Mouse (Mus musculus) ovary, postnatal 10 days (tissue): Measurements from ENCODE around the gene Inca1.

ENCODE experiments used
- DNase-seq: peaks from one replicate; pipeline ENCODE4 v3.0.0; 2022; ENCODE audit warnings: low spot score

Inca1 gene

DNA sequence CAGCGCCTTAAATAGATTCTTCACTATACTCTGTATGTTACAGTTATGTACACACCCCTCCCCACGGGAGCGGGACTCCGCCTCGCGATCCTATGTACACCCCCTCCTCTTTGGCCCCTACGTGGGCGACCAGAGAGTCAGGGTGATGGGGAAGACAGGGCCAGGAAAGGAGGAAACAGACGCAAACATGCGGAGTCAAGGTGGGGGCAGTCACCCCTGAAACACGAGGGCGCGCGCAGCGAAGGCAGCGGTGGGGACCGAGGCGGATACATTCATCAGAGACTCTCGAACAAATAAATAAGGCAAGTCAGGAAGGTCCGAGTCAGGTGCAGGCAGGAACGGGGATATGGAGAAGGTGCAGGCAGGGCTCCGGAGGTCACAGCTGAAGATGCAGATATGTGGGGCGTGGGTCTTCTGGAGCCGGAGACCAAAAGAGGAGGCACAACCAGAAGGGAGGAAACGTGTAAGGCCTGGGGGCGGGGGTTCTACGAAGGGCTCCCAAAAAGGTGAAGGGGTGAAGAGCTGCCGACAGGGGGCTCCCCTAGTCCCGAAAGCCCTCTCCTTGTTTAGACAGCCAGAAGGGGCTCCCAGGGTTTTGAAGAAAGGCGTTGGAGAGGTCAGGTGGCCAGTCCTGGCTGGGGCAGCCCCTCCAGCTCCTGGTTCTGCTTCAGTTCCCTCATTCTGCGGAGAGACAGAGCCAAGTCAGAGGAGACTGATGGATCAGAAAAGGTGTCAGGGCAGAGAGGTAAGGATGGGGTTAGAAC is 30.2 kb downstream of the Inca1 start:
- peak; percentile 43 for DNase-seq

DNA sequence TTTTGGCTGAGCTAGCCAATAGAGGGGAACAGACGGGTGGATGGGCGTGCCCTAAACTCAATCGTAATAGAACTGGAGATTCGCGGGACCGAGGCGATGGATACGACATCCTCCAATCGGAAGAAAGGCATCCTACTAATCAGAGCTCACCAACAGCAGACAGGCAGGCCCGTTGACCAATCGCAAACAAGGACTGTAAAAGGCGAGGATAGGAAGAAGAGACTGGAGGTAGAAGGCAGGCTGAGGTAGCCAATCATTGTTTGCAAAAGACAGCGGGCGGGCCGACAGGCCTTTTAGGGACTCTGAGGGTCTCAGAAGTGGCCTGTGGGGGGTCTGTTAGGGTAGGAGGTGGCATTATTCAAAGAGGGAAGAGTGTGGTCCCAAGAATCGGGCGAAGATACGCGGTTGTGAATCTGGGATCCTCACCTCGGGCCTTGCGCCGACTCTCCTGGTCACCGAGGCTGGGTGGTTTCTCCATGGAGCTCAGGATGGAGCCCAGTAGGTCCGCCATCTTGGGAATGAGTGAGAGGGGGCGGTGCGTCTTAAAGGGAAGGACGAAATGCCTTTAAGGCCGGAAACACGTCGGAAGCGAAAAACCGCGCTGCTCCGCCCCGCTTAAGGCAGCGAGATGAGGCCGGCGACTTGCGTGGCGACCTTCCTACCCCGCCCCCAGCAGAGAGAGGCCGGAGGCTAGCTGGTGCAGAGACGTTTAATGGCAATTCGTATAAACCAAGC is 31.0 kb downstream of the Inca1 start, which contains the start of gene Spag7:
Gene Spag7, minus strand, starts transcription at position 646 of the 735 bp plus-strand sequence.
- peak; percentile 95 for DNase-seq

GRCm38 (mm10) chr11:70668335-70668770 is 31.6 kb downstream of the Inca1 start:
- peak; percentile 37 for DNase-seq

DNA sequence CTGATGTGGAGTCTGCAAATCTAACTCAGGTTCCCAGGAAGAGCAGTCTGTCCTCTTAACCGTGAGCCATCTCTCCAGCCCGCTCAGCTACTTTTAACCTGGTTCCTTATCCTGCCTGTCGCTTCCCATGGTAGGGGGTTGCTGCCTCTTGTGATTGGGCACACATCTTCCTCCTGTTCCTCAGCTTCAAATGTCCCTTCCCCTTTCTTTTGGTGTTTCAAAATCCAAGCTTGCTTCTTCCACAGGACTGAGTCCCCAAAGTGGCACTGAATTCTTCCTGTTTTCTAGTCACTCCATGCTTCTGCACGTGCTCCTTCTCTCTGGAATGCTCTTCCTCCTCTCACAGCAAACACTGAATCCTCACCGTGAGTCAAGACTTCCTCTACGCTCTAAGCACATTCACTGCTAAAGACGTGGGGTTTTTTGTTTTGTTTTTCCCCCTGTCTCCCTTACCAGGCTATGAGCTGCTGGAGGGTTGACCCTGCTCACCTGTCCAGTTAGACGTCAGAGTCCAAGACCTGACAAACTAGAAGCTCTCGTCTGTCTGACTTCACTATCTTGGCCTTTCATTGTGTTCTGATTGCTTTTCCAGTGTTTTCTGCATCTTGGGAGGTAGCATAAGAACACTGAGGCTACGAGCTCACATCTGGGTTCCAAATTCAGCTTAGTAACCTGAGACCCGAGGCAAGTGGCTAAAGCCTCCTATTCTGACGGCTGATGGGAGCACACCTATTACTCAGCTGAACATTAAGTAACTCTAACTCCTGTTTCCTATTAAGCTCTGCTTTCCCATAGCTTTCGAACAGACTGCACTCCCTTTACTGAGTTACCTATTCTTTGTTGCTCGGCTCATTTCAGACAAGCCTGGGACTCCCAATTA is 32.4 kb downstream of the Inca1 start:
- DNase-seq, result no peak

- DNase-seq, result no peak
Measured at GRCm38 (mm10) chr11:70666687-70667086, 33.3 kb downstream of the Inca1 start.

DNA sequence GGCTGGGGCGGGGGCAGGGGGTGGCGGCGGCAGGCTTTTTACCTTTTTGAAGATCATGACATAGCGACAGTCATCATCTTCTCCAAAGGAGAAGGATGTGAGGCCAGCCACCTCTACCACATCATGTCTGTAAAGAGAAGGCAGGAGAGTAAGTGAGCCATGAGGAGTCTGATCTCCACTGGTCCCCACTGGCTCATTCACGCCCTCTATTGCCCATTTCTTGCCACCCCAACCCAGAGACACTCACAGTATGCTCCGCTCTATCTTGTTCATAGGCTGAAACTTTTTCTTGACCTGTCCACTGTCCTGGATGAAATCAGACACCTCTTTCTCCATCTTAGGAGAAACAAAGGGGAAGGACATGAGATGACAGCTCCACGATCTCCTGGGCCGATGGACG is 35.2 kb downstream of the Inca1 start:
- no peak for DNase-seq

DNA sequence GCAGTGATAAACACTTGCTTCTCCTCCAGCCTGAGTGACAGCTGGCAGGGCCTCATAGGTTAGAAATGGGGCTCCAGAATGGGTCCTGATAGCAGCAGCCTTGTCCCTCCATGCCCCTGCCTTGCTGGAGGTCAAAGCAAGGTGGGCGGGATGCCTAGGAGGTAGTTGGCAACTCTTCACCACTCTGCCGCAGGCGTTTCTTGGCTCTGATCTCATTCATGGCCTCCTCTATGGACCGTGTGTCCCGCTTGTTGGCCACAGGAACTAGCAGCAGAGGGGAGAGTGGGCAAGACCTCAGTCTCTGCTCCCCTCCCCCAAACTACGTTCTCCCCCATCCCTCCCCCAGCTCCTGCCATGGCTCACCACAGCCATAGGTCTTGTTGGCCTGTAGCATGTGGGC is 36.0 kb downstream of the Inca1 start:
- DNase-seq, result no peak

DNA sequence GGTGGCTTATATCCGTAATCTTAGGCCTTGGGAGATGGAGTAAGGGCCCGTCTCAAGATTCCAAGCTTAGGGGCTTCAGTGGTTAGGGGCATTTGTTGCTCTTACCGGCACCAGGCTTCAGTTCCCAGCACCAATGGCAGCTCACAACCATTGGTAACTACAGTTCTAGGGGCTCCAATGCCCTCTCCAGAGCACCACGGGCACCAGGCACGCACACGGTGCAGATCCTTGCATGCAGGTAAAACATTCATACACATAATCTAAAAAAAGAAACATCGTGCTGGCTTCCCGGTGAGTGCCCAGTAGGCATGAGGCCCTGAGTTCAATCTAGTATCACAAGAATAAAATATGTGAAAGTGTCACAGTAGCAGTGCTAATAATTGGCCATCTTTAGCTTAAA is 36.9 kb downstream of the Inca1 start:
- no peak for DNase-seq

- DNase-seq, result no peak
Measured at GRCm38 (mm10) chr11:70660571-70660970, 39.4 kb downstream of the Inca1 start.

DNA sequence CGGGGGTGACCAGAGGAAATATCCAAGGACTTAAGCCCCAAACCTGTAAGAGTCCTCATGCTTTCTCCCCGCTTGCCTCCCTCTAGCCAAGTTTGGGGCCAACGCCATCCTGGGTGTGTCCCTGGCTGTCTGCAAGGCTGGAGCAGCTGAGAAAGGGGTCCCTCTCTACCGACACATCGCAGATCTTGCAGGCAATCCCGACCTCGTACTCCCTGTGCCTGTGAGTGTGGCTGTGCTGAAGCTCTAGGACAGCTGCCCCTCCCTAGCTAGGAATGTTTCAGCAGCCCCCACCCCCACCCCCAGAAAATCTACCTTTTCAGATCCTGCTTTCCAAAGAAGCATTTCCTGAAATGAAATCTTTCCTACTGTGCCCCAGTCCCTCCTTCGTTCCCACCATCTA is 41.0 kb downstream of the Inca1 start:
- no peak for DNase-seq

- no peak for DNase-seq
Measured at GRCm38 (mm10) chr11:70658521-70658920, 41.4 kb downstream of the Inca1 start.

- DNase-seq, result no peak
Measured at GRCm38 (mm10) chr11:70657991-70658390, 42.0 kb downstream of the Inca1 start.

DNA sequence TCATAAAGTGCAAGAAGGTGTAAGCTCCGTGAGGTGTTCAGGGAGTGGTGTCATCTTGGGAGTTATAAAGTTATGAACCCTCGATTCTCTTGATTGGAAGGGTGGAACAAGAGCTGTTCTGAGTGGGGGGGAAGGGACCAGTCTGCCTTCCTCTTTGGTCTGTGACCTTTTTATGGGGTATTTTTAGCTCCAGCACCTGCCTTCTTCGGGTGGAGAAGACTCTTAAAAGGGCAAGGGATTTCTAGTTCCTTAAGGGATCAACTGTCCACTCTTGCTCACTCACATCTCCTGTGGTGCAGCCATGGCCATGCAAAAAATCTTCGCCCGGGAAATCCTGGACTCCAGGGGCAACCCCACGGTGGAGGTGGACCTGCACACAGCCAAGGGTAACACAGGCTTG is 42.4 kb downstream of the Inca1 start:
- no peak for DNase-seq

- no peak for DNase-seq
Measured at GRCm38 (mm10) chr11:70656964-70657363, 43.0 kb downstream of the Inca1 start, which contains the start of gene Eno3. TSS of gene Eno3 (plus strand) at chr11:70657202.

DNA sequence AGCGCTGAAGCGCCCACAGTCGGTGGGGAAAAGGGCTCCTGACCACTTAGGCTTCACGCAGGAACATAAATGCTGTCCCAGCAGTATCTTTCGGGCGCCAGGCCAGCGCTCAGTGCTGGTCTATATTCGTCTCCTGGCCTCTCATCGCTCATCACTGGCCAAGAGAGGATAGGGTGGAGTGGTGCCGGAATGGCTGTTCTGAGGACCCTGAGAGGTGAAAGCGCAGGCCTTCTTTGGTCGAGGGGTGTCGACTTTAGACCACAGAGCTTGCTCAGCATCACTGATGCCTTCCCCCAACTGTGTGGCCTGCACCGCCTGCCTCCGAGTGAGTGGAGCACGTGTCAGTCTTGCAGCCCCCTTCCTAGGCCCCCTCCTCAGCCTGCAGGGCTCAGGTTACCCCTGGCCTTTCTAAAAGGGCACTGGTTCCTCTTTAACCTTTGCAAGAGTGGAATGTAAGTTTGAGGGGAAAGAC is 43.5 kb downstream of the Inca1 start:
- DNase-seq, result no peak

GRCm38 (mm10) chr11:70655571-70656455 is 44.1 kb downstream of the Inca1 start:
- DNase-seq, result peak; percentile 48

DNA sequence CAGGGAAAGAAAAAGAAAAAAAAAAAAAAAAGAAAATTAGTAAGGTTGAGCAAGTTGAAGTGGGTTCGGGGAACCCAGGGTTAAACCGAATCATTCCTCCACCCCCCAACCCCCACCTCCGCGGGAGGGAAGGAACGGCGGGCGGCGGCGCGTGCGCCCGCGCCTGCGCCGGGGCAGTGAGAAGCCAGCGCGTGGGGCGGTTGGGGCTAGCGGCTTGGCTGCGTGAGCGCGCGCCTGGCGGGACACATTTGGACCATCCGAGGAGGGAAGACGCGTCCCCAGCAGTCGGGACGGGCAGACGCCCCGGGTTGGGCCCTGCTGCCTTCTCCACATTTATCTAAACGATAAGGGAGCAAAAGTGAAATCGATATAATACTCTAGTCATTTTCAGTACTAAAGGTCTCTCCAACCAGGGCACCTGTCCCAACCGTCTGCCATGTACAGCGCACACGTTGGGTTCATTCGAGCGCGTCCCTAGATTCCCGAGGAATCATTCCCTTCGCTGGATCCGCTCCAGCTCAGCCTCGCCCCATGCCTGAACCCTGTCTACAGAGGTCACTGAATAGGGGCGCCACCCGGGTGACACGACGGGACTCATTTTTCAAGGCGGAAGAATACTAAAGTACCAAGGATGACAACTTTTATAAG is 44.9 kb downstream of the Inca1 start:
- peak; percentile 62 for DNase-seq

GRCm38 (mm10) chr11:70654198-70654922 is 45.6 kb downstream of the Inca1 start, which contains the start of gene Pfn1:
TSS of gene Pfn1 (minus strand) at chr11:70654644.
- DNase-seq, result peak; percentile 62

GRCm38 (mm10) chr11:70653345-70654197 is 46.4 kb downstream of the Inca1 start:
- peak; percentile 58 for DNase-seq
